Comparison of ENCODE assay signal across 8 mouse cellular contexts in genomic region chr9:67828182-67828581, GRCm38 (mm10). TPM values are rescaled to one million over a fixed set of nuclear protein-coding genes. Genes with fewer than 3 reads are reported as not detected.
DNase-seq lines count a peak whose midpoint lies in the region; ATAC-seq lines count a peak whose summit lies in the region.

No protein-coding gene starts in this region.

- ATAC-seq in neutrophil, adult 5-6 weeks (ENCODE audit: extremely low read depth, insufficient number of reproducible peaks, low FRiP score, poor library complexity, severe bottlenecking) = peak; percentile 53; the same call in 1 of the 2 replicates
- ATAC-seq in inflammation-experienced regulatory T-cells, adult 6 months = no peak

- peak; percentile 72 for DNase-seq in layer of hippocampus, adult 11-12 months (ENCODE audit: low spot score)
- no peak for DNase-seq in layer of hippocampus, adult 9-11 months
- DNase-seq in CD8-positive naive resting alpha-beta T cell, adult 2 months (ENCODE audit: low read depth in 2 of 2, low spot score in 2 of 2) = peak; percentile 31 to 62
- DNase-seq in T-cell, adult 2 months (ENCODE audit: low spot score) = peak; percentile 45
- DNase-seq in embryo, embryonic 11 days = peak; percentile 76
- DNase-seq in left cerebral cortex, postnatal 14 days (ENCODE audit: low spot score in 2 of 2) = peak; percentile 60 to 82

- intact Hi-C loops in left cerebral cortex, postnatal 14 days (cut with DNase I) = loop anchor here (5.0 kb wide), 2 partner anchors 49 to 144 kb away; no protein-coding TSS in a partner anchor

RNA-seq across cellular contexts. Expression of gene C2cd4a, which starts 3.9 kb away (rescaled TPM):
- under 1 TPM in 1 of 2 experiments, not detected in 1; 0.59 TPM for total RNA-seq in left cerebral cortex, postnatal 14 days (2021)
- not detected in 2 replicates for total RNA-seq in neutrophil, adult 5-6 weeks (2017)
- not detected for polyA plus RNA-seq in inflammation-experienced regulatory T-cells, adult 6 months (2017; shearing (Covaris generic))

RNA-seq across cellular contexts. Expression of gene Vps13c, which starts 12.0 kb away (rescaled TPM):
- total RNA-seq in left cerebral cortex, postnatal 14 days (2021) = 10 to 100 TPM; 62.3 to 66.2 TPM
- total RNA-seq in neutrophil, adult 5-6 weeks (2017) = 35.1 and 42.7 TPM in 2 replicates
- polyA plus RNA-seq in inflammation-experienced regulatory T-cells, adult 6 months (2017; shearing (Covaris generic)) = 10 to 100 TPM; 15.4 to 24.0 (median 19.5) TPM
